Mouse (Mus musculus) right cerebral cortex, adult 18-20 months (tissue): Measurements from ENCODE around the gene Tmigd3.
"Not testable (repeated sequence)": the region's sequence is repeated elsewhere in the genome, so short reads cannot be mapped to it uniquely, and the experiment has no call there.

Source experiments
- DNase-seq: peaks from one replicate; pipeline ENCODE4 v3.0.0; 2022; ENCODE audit warnings: mixed read lengths

Gene Tmigd3

DNA sequence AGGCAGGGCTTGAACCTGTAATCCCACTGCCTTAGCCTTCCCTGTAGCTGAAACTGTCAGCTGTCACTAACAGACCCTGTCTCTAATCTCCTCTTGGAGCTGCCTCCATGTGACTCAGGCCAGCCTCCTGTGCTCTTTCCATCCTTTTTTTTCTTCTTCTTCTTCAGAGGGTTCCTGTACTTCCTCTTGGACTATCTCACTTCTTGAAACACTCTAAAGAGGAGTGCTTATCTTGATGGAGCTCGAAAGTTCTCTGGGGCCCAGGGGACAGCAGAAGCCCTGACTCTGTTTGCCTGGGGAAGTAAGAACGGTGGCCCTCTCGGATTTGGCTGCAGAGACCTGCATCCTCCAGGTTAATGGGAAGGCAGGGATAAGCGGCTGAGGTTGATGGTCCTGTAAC is 33.5 kb downstream of the Tmigd3 start:
- DNase-seq = no peak

DNA sequence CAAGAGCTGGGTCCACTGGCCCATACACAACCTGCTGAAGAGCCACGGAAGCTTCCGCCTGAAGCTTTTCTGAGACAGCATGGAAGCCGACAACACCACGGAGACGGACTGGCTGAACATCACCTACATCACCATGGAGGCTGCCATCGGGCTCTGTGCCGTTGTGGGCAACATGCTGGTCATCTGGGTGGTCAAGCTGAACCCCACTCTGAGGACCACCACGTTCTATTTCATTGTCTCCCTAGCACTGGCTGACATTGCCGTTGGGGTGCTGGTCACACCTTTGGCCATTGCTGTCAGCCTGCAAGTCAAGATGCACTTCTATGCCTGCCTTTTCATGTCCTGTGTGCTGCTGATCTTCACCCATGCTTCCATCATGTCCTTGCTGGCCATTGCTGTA is 34.0 kb downstream of the Tmigd3 start:
- DNase-seq = no peak

DNA sequence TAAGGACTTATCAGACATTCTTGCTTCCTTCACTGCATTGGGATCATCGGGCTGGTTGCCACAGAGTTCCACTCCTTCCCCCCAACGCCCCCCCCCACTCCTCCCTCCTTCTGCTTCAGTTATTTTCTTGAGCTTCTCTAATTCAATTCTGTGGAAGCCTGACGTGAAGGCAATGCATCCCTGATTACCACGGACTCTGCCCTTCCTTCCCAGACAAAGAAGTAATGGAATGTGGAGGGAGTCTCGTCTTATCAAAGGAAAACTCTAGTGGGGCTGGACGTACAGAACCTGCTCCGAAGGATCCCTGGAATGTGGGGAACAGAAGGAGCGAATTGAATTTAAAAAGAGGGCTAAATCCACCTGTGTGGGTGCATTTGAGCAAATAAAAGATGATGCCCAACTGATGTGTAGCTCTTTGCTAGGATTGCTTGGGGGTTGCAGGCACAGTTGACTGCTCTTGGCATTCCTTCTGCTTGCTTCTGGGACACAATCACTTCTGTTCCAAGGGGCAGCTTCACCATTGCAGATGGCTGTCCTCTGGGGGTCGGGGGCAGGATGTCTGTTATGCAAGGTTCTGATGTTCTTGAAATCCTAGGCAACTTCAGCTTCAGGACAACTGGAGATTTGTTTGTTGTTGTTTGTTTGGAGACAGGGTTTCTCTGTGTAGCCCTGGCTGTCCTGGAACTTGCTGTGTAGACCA is 37.4 kb downstream of the Tmigd3 start:
- no peak for DNase-seq

DNA sequence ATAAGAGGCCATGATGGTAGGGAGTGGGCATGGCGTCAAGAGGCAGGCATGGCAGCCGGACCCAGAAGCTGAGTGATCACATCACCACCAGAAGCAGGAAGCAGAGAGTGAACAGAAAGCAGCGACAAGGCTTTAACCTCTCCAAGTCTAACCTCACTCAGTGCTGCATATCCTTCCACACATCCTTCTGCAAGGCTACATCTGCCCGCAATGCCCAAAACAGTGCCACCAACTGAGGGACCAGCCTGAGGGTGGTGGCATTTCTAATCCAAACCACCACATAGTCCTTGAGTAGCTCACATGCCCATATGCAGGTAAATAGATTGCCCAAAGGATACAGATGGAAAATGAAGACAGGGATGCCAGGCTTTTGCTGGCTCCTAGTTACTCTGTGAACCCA is 38.3 kb downstream of the Tmigd3 start:
- DNase-seq = no peak

- DNase-seq = no peak
Observed at GRCm38 (mm10) chr3:105910519-105911190, 40.0 kb downstream of the Tmigd3 start.

DNA sequence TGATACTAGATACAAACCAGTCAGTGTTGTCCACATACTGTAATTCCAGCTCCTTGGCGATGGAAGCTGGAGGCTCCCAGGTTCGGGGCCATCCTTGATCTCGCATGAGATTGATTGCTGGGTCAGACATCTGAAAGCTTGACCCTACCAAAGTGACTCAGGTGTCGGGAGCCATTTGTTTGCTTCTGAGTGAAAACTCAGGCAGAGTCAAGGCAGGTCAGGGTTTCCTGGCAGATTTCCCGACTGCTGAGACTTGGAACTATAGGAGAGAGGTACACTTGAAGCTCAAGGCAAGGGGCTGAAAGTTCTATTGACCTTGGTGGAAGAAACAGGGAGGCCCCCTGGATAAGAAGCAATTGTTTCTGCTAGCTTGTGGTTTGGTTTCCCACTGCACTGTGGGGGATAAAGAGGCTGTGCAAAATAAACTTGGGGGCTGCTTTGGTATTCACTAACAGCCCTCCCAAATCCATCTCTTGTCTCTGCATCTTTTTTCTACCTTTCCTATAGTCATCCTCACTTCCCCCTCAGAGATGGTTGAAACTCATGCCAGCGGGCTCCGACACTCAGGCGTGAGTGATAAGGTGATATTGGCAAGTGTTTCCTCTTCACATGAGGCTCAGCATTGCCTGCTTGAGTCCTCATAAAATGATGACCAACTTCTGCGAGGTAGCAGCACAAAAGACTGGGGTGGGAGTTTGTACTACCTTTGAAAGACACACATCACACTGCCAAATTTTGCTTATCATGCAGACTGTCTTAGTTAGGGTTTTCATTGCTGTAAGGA is 41.6 kb downstream of the Tmigd3 start:
- DNase-seq = no peak

GRCm38 (mm10) chr3:105913839-105914681 is 43.4 kb downstream of the Tmigd3 start:
- no peak for DNase-seq

DNA sequence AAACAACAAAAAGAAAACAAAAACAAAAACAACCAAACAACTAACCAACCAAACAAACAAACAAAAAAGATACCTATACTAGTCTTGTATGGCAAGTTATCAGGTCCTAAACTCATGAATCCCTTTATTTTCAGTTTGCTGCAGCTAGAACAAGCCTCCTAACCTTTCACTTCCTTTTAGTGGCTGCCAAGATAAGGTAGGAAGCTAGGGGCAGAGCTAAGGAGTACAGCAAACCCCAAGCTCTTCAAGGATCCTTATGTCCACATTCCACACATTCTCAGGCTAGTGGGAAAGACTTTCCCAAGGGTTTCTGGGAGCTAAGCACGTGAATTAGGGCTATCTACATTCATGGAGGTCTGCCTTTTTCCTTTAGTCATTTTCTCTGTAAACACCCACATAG is 44.6 kb downstream of the Tmigd3 start:
- no peak for DNase-seq

GRCm38 (mm10) chr3:105916455-105916854 is 45.8 kb downstream of the Tmigd3 start:
- not testable (repeated sequence) for DNase-seq

GRCm38 (mm10) chr3:105917656-105918354 is 47.1 kb downstream of the Tmigd3 start:
- no peak for DNase-seq

DNA sequence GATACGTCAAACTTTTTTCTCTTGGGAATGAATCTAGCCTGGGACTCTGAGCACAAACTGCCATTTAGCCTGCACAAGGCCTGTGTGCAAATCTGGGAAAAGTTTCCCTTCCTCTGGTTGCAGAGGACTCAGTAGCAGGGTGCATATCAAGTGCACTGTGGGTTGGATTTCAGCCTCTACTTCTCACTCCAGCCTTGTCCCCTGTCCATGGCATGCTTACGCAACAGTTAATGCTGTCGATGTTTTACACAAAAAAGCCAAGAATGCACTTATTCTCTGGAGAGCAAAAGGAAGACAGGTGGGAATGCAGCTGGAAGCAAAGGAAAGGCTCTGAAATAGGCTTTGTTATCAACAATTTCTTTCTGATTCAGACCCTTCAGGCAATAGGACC is 47.6 kb downstream of the Tmigd3 start:
- DNase-seq = no peak

- not testable (repeated sequence) for DNase-seq
Observed at GRCm38 (mm10) chr3:105920743-105921142, 50.0 kb downstream of the Tmigd3 start.

DNA sequence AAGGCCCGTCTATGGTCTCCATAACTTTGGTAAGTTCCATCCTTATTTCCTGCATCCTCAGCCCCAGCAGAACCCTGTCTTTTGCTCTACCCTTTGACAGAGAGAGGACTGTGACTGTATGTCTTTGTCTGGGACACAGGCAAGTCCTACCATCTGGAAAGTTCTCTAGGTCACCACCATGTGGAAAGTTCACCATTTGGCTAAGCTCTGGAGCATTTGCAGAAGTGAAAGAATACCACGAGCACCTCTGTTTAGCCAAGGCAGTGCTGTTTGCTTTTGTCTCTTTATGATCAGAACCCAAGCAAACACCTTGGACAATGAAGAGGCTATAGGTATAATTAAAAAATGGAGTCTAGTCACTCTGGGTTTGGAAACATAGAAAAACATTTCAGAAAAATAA is 51.3 kb downstream of the Tmigd3 start:
- no peak for DNase-seq

- no peak for DNase-seq
Observed at GRCm38 (mm10) chr3:105924616-105925015, 53.9 kb downstream of the Tmigd3 start.

- no peak for DNase-seq
Observed at GRCm38 (mm10) chr3:105927561-105928194, 57.0 kb downstream of the Tmigd3 start.

- no peak for DNase-seq
Observed at GRCm38 (mm10) chr3:105928195-105928569, 57.5 kb downstream of the Tmigd3 start.

- DNase-seq = no peak
Observed at GRCm38 (mm10) chr3:105928781-105929180, 58.1 kb downstream of the Tmigd3 start.

DNA sequence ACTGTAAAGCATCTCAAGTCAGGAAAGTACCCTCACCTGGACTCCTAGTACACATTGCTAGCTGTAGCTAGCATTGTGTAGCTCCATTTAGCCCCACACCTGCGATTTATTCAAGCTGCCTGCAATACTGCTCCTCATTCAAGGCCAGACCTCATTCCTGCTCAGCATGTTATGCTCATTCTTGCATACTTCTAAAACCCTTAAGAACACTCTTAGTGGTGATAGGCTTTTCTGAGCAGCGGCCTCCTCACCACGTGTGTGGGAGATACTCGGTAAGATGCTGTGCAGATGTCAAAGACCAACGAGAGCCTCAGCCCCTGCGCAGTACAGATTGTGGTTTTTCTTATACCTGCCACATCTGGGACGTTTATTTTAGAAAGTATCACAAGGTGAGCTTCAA is 59.1 kb downstream of the Tmigd3 start:
- no peak for DNase-seq

- DNase-seq = no peak
Observed at GRCm38 (mm10) chr3:105931095-105931494, 60.4 kb downstream of the Tmigd3 start.

DNA sequence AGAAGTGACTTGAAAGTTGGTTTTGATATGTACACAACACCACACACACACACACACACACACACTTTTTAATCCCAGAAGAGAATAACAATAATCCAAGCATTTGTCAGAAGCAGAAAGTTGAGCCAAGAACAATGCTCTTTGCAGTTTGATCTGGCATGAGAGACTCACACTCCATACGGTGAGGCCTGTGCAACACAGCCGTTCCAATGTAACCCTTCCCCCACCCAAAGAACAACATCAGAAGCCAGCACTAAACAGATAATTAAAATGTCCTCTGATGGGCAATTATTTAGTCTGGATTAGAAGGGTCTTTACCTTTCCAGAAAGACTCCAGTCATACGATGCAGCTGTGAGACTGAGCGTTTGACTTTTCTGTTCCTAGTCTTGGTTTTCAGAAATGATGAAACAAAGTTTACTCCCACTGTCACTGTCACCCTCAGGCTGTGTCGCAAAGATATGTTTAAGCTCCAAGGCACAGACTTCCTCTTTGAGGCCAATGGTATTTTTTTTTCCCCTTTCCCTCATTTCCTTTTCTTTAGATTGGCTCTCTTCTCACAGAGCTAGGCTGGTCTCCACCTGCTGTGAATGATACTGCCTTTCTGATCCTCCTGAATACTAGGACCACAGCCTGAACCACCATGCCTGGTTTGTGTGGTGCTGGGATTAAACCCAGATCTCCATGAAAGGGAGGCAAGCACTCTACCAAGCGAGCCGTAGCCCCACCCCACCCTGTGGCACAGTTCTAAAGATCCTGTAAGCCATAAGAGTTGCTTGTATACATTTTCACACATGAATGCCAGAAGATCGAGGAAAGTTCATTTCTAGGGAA is 61.8 kb downstream of the Tmigd3 start, which contains the start of gene I830077J02Rik:
TSS of gene I830077J02Rik (minus strand) at position 425 of the 832 bp plus-strand sequence.
- no peak for DNase-seq

- peak; percentile 36 for DNase-seq
Observed at GRCm38 (mm10) chr3:105933926-105934325, 63.2 kb downstream of the Tmigd3 start.
